ENCODE assay signal across 15 mouse cellular contexts in genomic region chr2:27564694-27565093, GRCm38 (mm10).
"Had no signal": no experiment of that assay in that cellular context is flagged by ENCODE, and none has a peak within 500 bp of the region (broad histone marks: within the 10 kb centered on the region; RNA-seq: fewer than 3 reads in every experiment).

No protein-coding gene starts in this region.

- DNase-seq: kidney, postnatal 36 days; layer of hippocampus, postnatal 36 days; left cerebral cortex, postnatal 4 days; liver, embryonic 13.5 days; lung, adult 2 months; midbrain, embryonic 14.5 days; right cerebral cortex, postnatal 25 days; spleen, adult 18-20 months; thymus, postnatal 25 days had no signal

- H3K4me2 ChIP-seq: intestine, embryonic 15.5 days; liver, embryonic 13.5 days; neural tube, embryonic 12.5 days; neural tube, embryonic 15.5 days; stomach, embryonic 15.5 days had no signal

- H3K36me3 ChIP-seq: intestine, embryonic 15.5 days; liver, embryonic 13.5 days; midbrain, embryonic 10.5 days; neural tube, embryonic 12.5 days; neural tube, embryonic 15.5 days; stomach, embryonic 15.5 days had no signal

- H3K27me3 ChIP-seq: intestine, embryonic 15.5 days; liver, embryonic 13.5 days; stomach, embryonic 15.5 days had no signal

- ATAC-seq: intestine, embryonic 15.5 days had no signal

- H3K9me3 ChIP-seq: intestine, embryonic 15.5 days; liver, embryonic 13.5 days; megakaryocyte, embryonic 14.5 days; midbrain, embryonic 10.5 days; neural tube, embryonic 12.5 days; neural tube, embryonic 15.5 days; stomach, embryonic 15.5 days had no signal

- H3K27ac ChIP-seq: intestine, embryonic 15.5 days; liver, embryonic 13.5 days; midbrain, embryonic 10.5 days; neural tube, embryonic 12.5 days; neural tube, embryonic 15.5 days; stomach, embryonic 15.5 days had no signal

- H3K4me3 ChIP-seq: intestine, embryonic 15.5 days; liver, embryonic 13.5 days; megakaryocyte, embryonic 14.5 days; midbrain, embryonic 10.5 days; neural tube, embryonic 12.5 days; neural tube, embryonic 15.5 days; stomach, embryonic 15.5 days had no signal

- H3K9ac ChIP-seq: intestine, embryonic 15.5 days; liver, embryonic 13.5 days; neural tube, embryonic 12.5 days; neural tube, embryonic 15.5 days; stomach, embryonic 15.5 days had no signal
